Mouse (Mus musculus): ENCODE measurements at regions not wholly inside any gene's neighbourhood (a gene's known extent, or its start where the extent isn't known, plus 50 kb on each side); places are given as distances from the start of the nearest gene placed in this dataset.

GRCm38 (mm10) chr3:56433495-56433894 lies 250.0 kb upstream of the Nbea start:
- in situ Hi-C loops (cut with MboI, MseI): no loop called here

GRCm38 (mm10) chr3:56427201-56427600 lies 243.7 kb upstream of the Nbea start:
- in situ Hi-C loops (cut with MboI, MseI): loop anchor here (10.0 kb wide), 1 partner anchor 872 kb away; no protein-coding TSS in a partner anchor

GRCm38 (mm10) chr3:56397851-56398496 lies 214.5 kb upstream of the Nbea start:
- in situ Hi-C loops (cut with MboI, MseI): no loop called here

GRCm38 (mm10) chr3:56393134-56393533 lies 209.6 kb upstream of the Nbea start:
- in situ Hi-C loops (cut with MboI, MseI): no loop called here

- in situ Hi-C loops (cut with MboI, MseI): no loop called here
Observed at GRCm38 (mm10) chr3:56380316-56380715, 196.8 kb upstream of the Nbea start.

- in situ Hi-C loops (cut with MboI, MseI): no loop called here
Observed at GRCm38 (mm10) chr3:56379500-56379899, 196.0 kb upstream of the Nbea start.

- in situ Hi-C loops (cut with MboI, MseI): no loop called here
Observed at GRCm38 (mm10) chr3:56362543-56362942, 179.0 kb upstream of the Nbea start.

- in situ Hi-C loops (cut with MboI, MseI): no loop called here
Observed at GRCm38 (mm10) chr3:56357035-56357701, 173.7 kb upstream of the Nbea start.

GRCm38 (mm10) chr3:56356163-56356882 lies 172.8 kb upstream of the Nbea start:
- in situ Hi-C loops (cut with MboI, MseI): no loop called here
